Mouse (Mus musculus): ENCODE data around the gene Cast.

DNA sequence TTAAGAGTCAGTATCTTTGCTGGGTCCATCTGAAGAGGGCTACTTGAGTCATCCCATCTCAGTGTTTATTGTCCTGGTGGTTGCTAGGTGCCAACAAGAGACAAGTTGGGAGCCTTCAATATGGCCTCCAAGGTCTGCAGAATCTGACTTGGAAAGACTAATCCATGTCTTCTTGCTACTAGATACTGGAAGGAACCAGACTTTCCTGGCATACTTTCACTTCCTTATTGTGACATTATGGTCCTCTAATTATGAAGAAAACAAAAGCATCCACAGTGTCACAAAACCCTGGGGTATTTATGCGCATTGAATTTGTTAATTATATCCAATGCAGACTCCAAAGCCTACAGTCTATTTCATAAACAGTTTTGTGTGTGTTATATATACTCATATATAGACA lies 7.1 kb upstream of the Cast start:
- TF ChIP-seq CTCF (IDR thresholded peaks at IDR 0.05; ENCODE audit: low read depth, low read length) (no peak), POLR2A (IDR thresholded peaks at IDR 0.05; ENCODE audit: insufficient read depth, low read length) (no peak), EP300 (IDR thresholded peaks at IDR 0.05; ENCODE audit: insufficient read depth, low read depth, low read length) (no peak)
